Mouse (Mus musculus) gastrocnemius, adult 8-10 months (tissue): ENCODE data around the gene Myb. TPM values are rescaled to one million over a fixed set of nuclear protein-coding genes. Genes with fewer than 3 reads are reported as not detected.

ENCODE experiments used
- DNase-seq, 2 experiments: peaks; one replicate each; pipeline ENCODE4 v3.0.0; 2022; ENCODE audit warnings: low spot score in 2 of 2
- total RNA-seq, 4 experiments: library from RNA; stranded (reverse); gene quantifications; 2 replicates each; pipeline ENCODE4 v1.2.4; 2022

Gene Myb
- total RNA-seq, 4 experiments from 2014 or later, result 0.19 TPM; not detected in 3

- no peak for DNase-seq
These were observed 75.7 kb downstream of the Myb start for GRCm38 (mm10) chr10:21085044-21085443.

GRCm38 (mm10) chr10:21083391-21083918 is 77.3 kb downstream of the Myb start:
- no peak for DNase-seq

GRCm38 (mm10) chr10:21082447-21082846 is 78.3 kb downstream of the Myb start:
- DNase-seq, result no peak

- DNase-seq, result no peak
These were observed 83.5 kb downstream of the Myb start for GRCm38 (mm10) chr10:21077151-21077719.

- no peak for DNase-seq
These were observed 84.1 kb downstream of the Myb start for GRCm38 (mm10) chr10:21076731-21077130.

GRCm38 (mm10) chr10:21076137-21076536 is 84.6 kb downstream of the Myb start:
- no peak for DNase-seq

Other genes starting within 250 kb of the Myb start
- gene Ahi1, start 208.4 kb downstream of the Myb start, total RNA-seq, result under 1 TPM; 0.39 to 0.94 (median 0.54) TPM
- gene Hbs1l, start 135.0 kb upstream of the Myb start, total RNA-seq, result 10 to 100 TPM; 65.8 to 72.5 (median 66.8) TPM
- under 1 TPM in 1 of 4 experiments, not detected in 3; 0.13 TPM for gene Aldh8a1, start 216.3 kb upstream of the Myb start, total RNA-seq